Mouse (Mus musculus): ENCODE measurements around the gene Thbs2. TPM values are rescaled to one million over a fixed set of nuclear protein-coding genes. Genes with fewer than 3 reads are reported as not detected.

Gene Thbs2
- polyA plus RNA-seq, 1 experiment = 6.4 TPM

DNA sequence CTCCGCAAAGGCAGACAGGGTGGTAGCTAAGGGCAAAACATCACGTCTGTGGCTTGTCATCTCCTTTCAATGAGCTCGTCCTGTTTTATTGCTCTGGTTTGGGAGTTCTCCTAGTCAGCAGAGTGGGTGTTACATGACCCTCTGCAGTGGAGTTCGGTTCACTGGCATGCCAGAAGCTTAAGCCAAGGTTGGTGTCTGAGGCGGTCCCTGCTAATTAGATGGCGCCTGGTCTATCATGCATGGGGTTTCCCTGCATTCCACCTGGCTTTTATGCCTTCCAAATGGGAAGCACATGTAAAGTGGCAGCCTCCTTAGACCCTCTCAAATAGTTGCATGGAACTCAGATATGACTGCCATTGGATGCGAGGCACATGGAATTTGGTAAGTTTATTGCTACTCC, 42.0 kb downstream of the Thbs2 start:
- DNase-seq (ENCODE audit: low read depth in 1 of 2, low spot score in 2 of 2) = no peak
- Histone ChIP-seq H3K27ac (ENCODE audit: insufficient read depth, low read length) (no peak overlapping the region), H3K4me1 (ENCODE audit: control insufficient read depth, insufficient read depth, insufficient read length) (no peaks in the 10 kb centered on the region), H3K36me3 (ENCODE audit: control insufficient read depth, insufficient read depth, low read length) (no peaks in the 10 kb centered on the region), H3K27me3 (ENCODE audit: control insufficient read depth, insufficient read depth, low read length) (no peaks in the 10 kb centered on the region), H3K4me3 (ENCODE audit: extremely low read depth, insufficient read depth, insufficient read length) (no peak overlapping the region)
- TF ChIP-seq CTCF (IDR thresholded peaks at IDR 0.05; ENCODE audit: extremely low read depth, insufficient read depth, insufficient read length, insufficient replicate concordance) (no peak), POLR2A (IDR thresholded peaks at IDR 0.05; ENCODE audit: low read depth, low read length) (no peak)
- WGBS = 78% methylated on average over 7 of the region's 7 CpGs

GRCm38 (mm10) chr17:14647996-14648640, 45.9 kb downstream of the Thbs2 start:
- no peaks in the 10 kb centered on the region for H3K27me3 ChIP-seq (ENCODE audit: control insufficient read depth, insufficient read depth, low read length)
- no peaks in the 10 kb centered on the region for H3K4me1 ChIP-seq (ENCODE audit: control insufficient read depth, insufficient read depth, insufficient read length)
- no peak for TF ChIP-seq CTCF (IDR thresholded peaks at IDR 0.05; ENCODE audit: extremely low read depth, insufficient read depth, insufficient read length, insufficient replicate concordance)
- TF ChIP-seq POLR2A (IDR thresholded peaks at IDR 0.05; ENCODE audit: low read depth, low read length) = no peak
- no peak overlapping the region for H3K4me3 ChIP-seq (ENCODE audit: extremely low read depth, insufficient read depth, insufficient read length)
- WGBS = 85% methylated on average over 4 of the region's 4 CpGs
- H3K27ac ChIP-seq (ENCODE audit: insufficient read depth, low read length) = no peak overlapping the region
- DNase-seq (ENCODE audit: low read depth in 1 of 2, low spot score in 2 of 2) = no peak
- H3K36me3 ChIP-seq (ENCODE audit: control insufficient read depth, insufficient read depth, low read length) = no peaks in the 10 kb centered on the region

- DNase-seq (ENCODE audit: low read depth in 1 of 2, low spot score in 2 of 2) = no peak
- H3K27ac ChIP-seq (ENCODE audit: insufficient read depth, low read length) = no peak overlapping the region
- H3K36me3 ChIP-seq (ENCODE audit: control insufficient read depth, insufficient read depth, low read length) = no peaks in the 10 kb centered on the region
- no peak overlapping the region for H3K4me3 ChIP-seq (ENCODE audit: extremely low read depth, insufficient read depth, insufficient read length)
- TF ChIP-seq POLR2A (IDR thresholded peaks at IDR 0.05; ENCODE audit: low read depth, low read length) (no peak), CTCF (IDR thresholded peaks at IDR 0.05; ENCODE audit: extremely low read depth, insufficient read depth, insufficient read length, insufficient replicate concordance) (no peak)
- no peaks in the 10 kb centered on the region for H3K27me3 ChIP-seq (ENCODE audit: control insufficient read depth, insufficient read depth, low read length)
- no peaks in the 10 kb centered on the region for H3K4me1 ChIP-seq (ENCODE audit: control insufficient read depth, insufficient read depth, insufficient read length)
- WGBS = 72% methylated on average over 3 of the region's 3 CpGs
Observed at GRCm38 (mm10) chr17:14643996-14644395, 50.0 kb downstream of the Thbs2 start.

GRCm38 (mm10) chr17:14640351-14641115, 53.5 kb downstream of the Thbs2 start:
- no peak overlapping the region for H3K27ac ChIP-seq (ENCODE audit: insufficient read depth, low read length)
- WGBS = 81% methylated on average over 15 of the region's 15 CpGs
- no peaks in the 10 kb centered on the region for H3K36me3 ChIP-seq (ENCODE audit: control insufficient read depth, insufficient read depth, low read length)
- H3K27me3 ChIP-seq (ENCODE audit: control insufficient read depth, insufficient read depth, low read length) = no peaks in the 10 kb centered on the region
- TF ChIP-seq CTCF (IDR thresholded peaks at IDR 0.05; ENCODE audit: extremely low read depth, insufficient read depth, insufficient read length, insufficient replicate concordance) = no peak
- TF ChIP-seq POLR2A (IDR thresholded peaks at IDR 0.05; ENCODE audit: low read depth, low read length) = no peak
- H3K4me1 ChIP-seq (ENCODE audit: control insufficient read depth, insufficient read depth, insufficient read length) = no peaks in the 10 kb centered on the region
- DNase-seq (ENCODE audit: low read depth in 1 of 2, low spot score in 2 of 2) = no peak
- H3K4me3 ChIP-seq (ENCODE audit: extremely low read depth, insufficient read depth, insufficient read length) = no peak overlapping the region

- no peak for DNase-seq (ENCODE audit: low read depth in 1 of 2, low spot score in 2 of 2)
- Histone ChIP-seq H3K36me3 (ENCODE audit: control insufficient read depth, insufficient read depth, low read length) (no peaks in the 10 kb centered on the region), H3K4me1 (ENCODE audit: control insufficient read depth, insufficient read depth, insufficient read length) (no peaks in the 10 kb centered on the region), H3K27ac (ENCODE audit: insufficient read depth, low read length) (no peak overlapping the region), H3K4me3 (ENCODE audit: extremely low read depth, insufficient read depth, insufficient read length) (no peak overlapping the region), H3K27me3 (ENCODE audit: control insufficient read depth, insufficient read depth, low read length) (no peaks in the 10 kb centered on the region)
- WGBS = 90% methylated on average over 8 of the region's 8 CpGs
- TF ChIP-seq POLR2A (IDR thresholded peaks at IDR 0.05; ENCODE audit: low read depth, low read length) (no peak), CTCF (IDR thresholded peaks at IDR 0.05; ENCODE audit: extremely low read depth, insufficient read depth, insufficient read length, insufficient replicate concordance) (no peak)
Observed at GRCm38 (mm10) chr17:14635546-14636323, 58.3 kb downstream of the Thbs2 start.

DNA sequence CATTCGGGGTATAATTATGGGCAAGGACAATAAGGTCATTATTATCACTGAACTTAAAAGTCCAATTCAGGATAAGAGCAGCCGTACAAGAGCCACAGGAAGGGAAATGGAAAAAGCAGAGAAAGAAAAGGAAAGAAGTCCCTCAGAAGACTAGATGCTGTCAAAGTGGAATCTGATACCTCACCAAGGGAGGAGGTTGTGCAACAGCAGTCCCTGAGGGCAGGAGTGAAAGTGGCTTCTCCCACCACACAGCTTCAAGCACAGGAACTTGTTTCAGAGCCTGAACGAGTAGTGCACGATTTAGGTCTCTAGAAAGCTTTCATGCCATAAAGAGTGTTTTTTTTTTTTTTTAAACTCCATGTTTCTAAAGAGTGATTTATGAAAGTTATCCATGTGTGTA, 65.1 kb downstream of the Thbs2 start:
- DNase-seq (ENCODE audit: low read depth in 1 of 2, low spot score in 2 of 2) = no peak
- Histone ChIP-seq H3K4me1 (ENCODE audit: control insufficient read depth, insufficient read depth, insufficient read length) (no peaks in the 10 kb centered on the region), H3K36me3 (ENCODE audit: control insufficient read depth, insufficient read depth, low read length) (no peaks in the 10 kb centered on the region), H3K27me3 (ENCODE audit: control insufficient read depth, insufficient read depth, low read length) (no peaks in the 10 kb centered on the region), H3K4me3 (ENCODE audit: extremely low read depth, insufficient read depth, insufficient read length) (no peak overlapping the region), H3K27ac (ENCODE audit: insufficient read depth, low read length) (no peak overlapping the region)
- 78% methylated on average over 4 of the region's 4 CpGs for WGBS
- no peak for TF ChIP-seq POLR2A (IDR thresholded peaks at IDR 0.05; ENCODE audit: low read depth, low read length)
- TF ChIP-seq CTCF (IDR thresholded peaks at IDR 0.05; ENCODE audit: extremely low read depth, insufficient read depth, insufficient read length, insufficient replicate concordance) = no peak
